In genomic region chr17:87302014-87302794, GRCm38 (mm10) we compare ENCODE assay signal across 10 mouse cellular contexts. TPM values are rescaled to one million over a fixed set of nuclear protein-coding genes. Genes with fewer than 3 reads are reported as not detected.
A peak's percentile ranks its signal among the peaks of the same experiment; 100 is the strongest.
DNase-seq lines count a peak whose midpoint lies in the region; ATAC-seq and TF ChIP-seq lines count a peak whose summit lies in the region.
"Had no signal": no experiment of that assay in that cellular context is flagged by ENCODE, and none has a peak within 500 bp of the region (broad histone marks: within the 10 kb centered on the region; RNA-seq: fewer than 3 reads in every experiment).

No protein-coding gene starts in this region.

- H3K9me3 ChIP-seq in intestine, postnatal 0 days (ENCODE audit: control insufficient read depth) = no peaks in the 10 kb centered on the region
- H3K9me3 ChIP-seq in stomach, embryonic 15.5 days = no peaks in the 10 kb centered on the region
- H3K9me3 ChIP-seq: embryonic facial prominence, embryonic 12.5 days had no signal

- TF ChIP-seq CTCF in lung, adult 2 months (IDR thresholded peaks at IDR 0.05; ENCODE audit: insufficient read depth, low read length) = no peak
- TF ChIP-seq CTCF in intestine, postnatal 0 days (IDR thresholded peaks at IDR 0.05; ENCODE audit: low read depth) = no peak

- H3K27me3 ChIP-seq in intestine, postnatal 0 days (replicated peaks; ENCODE audit: control insufficient read depth, insufficient read depth, low read length) = no peaks in the 10 kb centered on the region
- H3K27me3 ChIP-seq in stomach, embryonic 15.5 days (replicated peaks) = no peaks in the 10 kb centered on the region
- H3K27me3 ChIP-seq: embryonic facial prominence, embryonic 12.5 days had no signal

- 0 out of 2 replicates have a peak overlapping the region, but pooled peaks have one; percentile 19 for H3K9ac ChIP-seq in intestine, postnatal 0 days (ENCODE audit: low read depth, low read length)
- H3K9ac ChIP-seq in stomach, embryonic 15.5 days = no peak overlapping the region
- H3K9ac ChIP-seq: embryonic facial prominence, embryonic 12.5 days had no signal

- H3K4me2 ChIP-seq in intestine, postnatal 0 days (replicated peaks; ENCODE audit: low read depth) = no peak overlapping the region
- H3K4me2 ChIP-seq in stomach, embryonic 15.5 days = no peak overlapping the region
- H3K4me2 ChIP-seq: embryonic facial prominence, embryonic 12.5 days had no signal

- no peak overlapping the region for H3K4me3 ChIP-seq in lung, adult 2 months (replicated peaks; ENCODE audit: extremely low read depth, low read depth, low read length)
- H3K4me3 ChIP-seq in intestine, postnatal 0 days (ENCODE audit: low read depth, low read length) = no peak overlapping the region
- no peak overlapping the region for H3K4me3 ChIP-seq in stomach, embryonic 15.5 days (replicated peaks)
- H3K4me3 ChIP-seq: embryonic facial prominence, embryonic 12.5 days had no signal

- ATAC-seq in intestine, postnatal 0 days = no peak
- ATAC-seq in stomach, embryonic 15.5 days (ENCODE audit: insufficient read depth, low FRiP score, low read depth) = peak; percentile 57

- peak; percentile 45 to 69 for DNase-seq in lung, adult 18-20 months
- no peak for DNase-seq in lung, adult 2 months
- DNase-seq in adrenal gland, postnatal 36 days = peak; percentile 61 to 65
- DNase-seq in testis, postnatal 10 days (ENCODE audit: low spot score) = no peak
- no peak for DNase-seq in frontal cortex, postnatal 10 days (ENCODE audit: low spot score in 2 of 2)
- DNase-seq: kidney, adult 9 months; midbrain, embryonic 14.5 days had no signal

- peak overlapping the region; percentile 62 for H3K27ac ChIP-seq in intestine, postnatal 0 days (ENCODE audit: low read depth, low read length)
- peak overlapping the region; percentile 83 for H3K27ac ChIP-seq in stomach, embryonic 15.5 days
- H3K27ac ChIP-seq: embryonic facial prominence, embryonic 12.5 days had no signal

- peaks cover 20% of the 10 kb centered on the region for H3K4me1 ChIP-seq in lung, adult 2 months (ENCODE audit: control insufficient read depth, insufficient read depth, low read length)
- peaks cover 21% of the 10 kb centered on the region for H3K4me1 ChIP-seq in intestine, postnatal 0 days (replicated peaks; ENCODE audit: control insufficient read depth, insufficient read depth, low read length)
- H3K4me1 ChIP-seq in stomach, embryonic 15.5 days = peaks cover 6% of the 10 kb centered on the region; the same call in 1 of the 2 replicates

- WGBS in lung, adult 2 months = 40% methylated on average over 13 of the region's 13 CpGs
- 36% methylated on average over 13 of the region's 13 CpGs for WGBS in intestine, postnatal 0 days
- WGBS in stomach, embryonic 15.5 days = 50% methylated on average over 13 of the region's 13 CpGs

- 0 out of 2 replicates have a peak, but pooled peaks cover 4% of the 10 kb centered on the region for H3K36me3 ChIP-seq in intestine, postnatal 0 days (ENCODE audit: control insufficient read depth, insufficient read depth)
- H3K36me3 ChIP-seq in stomach, embryonic 15.5 days = no peaks in the 10 kb centered on the region
- H3K36me3 ChIP-seq: embryonic facial prominence, embryonic 12.5 days had no signal

- no peak for TF ChIP-seq POLR2A in lung, adult 2 months (IDR thresholded peaks at IDR 0.05; ENCODE audit: borderline replicate concordance, extremely low read depth, low read depth, low read length)

RNA-seq across cellular contexts. Expression of gene Ttc7, which starts 19.5 kb away (rescaled TPM):
- polyA plus RNA-seq in lung, adult 2 months (2012; rRNA removed) = 78.4 and 102 TPM in 2 replicates
- total RNA-seq in adrenal gland, postnatal 36 days (2021) = 10 to 100 TPM in 1 of 2 experiments, 1 to 10 TPM in 1; 9.5 to 14.3 TPM
- polyA plus RNA-seq in intestine, postnatal 0 days (2015; fragmentation: Nextera tagmentation; extraction: Ambion mirVana) = 61.7 and 69.2 TPM in 2 replicates
- polyA plus RNA-seq in stomach, embryonic 15.5 days (2015; fragmentation: Nextera tagmentation; extraction: Ambion mirVana) = 12.2 and 13.1 TPM in 2 replicates

RNA-seq across cellular contexts. Expression of gene Mcfd2, which starts 36.5 kb away (rescaled TPM):
- polyA plus RNA-seq in lung, adult 2 months (2012; rRNA removed) = 71.7 and 87.8 TPM in 2 replicates
- total RNA-seq in adrenal gland, postnatal 36 days (2021) = 100 to 1,000 TPM; 256 to 285 TPM
- 220 and 231 TPM in 2 replicates for polyA plus RNA-seq in intestine, postnatal 0 days (2015; fragmentation: Nextera tagmentation; extraction: Ambion mirVana)
- polyA plus RNA-seq in stomach, embryonic 15.5 days (2015; fragmentation: Nextera tagmentation; extraction: Ambion mirVana) = 130 and 142 TPM in 2 replicates

Comparison
In these comparisons a context has a peak if more than half of its experiments do, and no peak if none do; other contexts are left out.
1. DNase-seq: peak in lung, adult 18-20 months (2 of 2) and adrenal gland, postnatal 36 days (2 of 2); none in lung, adult 2 months (single experiment), testis, postnatal 10 days (single experiment) and frontal cortex, postnatal 10 days (0 of 2).